Mouse (Mus musculus): ENCODE data around the gene Ahctf1. TPM values are rescaled to one million over a fixed set of nuclear protein-coding genes. Genes with fewer than 3 reads are reported as not detected.
"Not testable (repeated sequence)": the region's sequence is repeated elsewhere in the genome, so short reads cannot be mapped to it uniquely, and the experiment has no call there.

Gene Ahctf1
- polyA plus RNA-seq, 1 experiment from 2014 or later = 34.8 TPM

DNA sequence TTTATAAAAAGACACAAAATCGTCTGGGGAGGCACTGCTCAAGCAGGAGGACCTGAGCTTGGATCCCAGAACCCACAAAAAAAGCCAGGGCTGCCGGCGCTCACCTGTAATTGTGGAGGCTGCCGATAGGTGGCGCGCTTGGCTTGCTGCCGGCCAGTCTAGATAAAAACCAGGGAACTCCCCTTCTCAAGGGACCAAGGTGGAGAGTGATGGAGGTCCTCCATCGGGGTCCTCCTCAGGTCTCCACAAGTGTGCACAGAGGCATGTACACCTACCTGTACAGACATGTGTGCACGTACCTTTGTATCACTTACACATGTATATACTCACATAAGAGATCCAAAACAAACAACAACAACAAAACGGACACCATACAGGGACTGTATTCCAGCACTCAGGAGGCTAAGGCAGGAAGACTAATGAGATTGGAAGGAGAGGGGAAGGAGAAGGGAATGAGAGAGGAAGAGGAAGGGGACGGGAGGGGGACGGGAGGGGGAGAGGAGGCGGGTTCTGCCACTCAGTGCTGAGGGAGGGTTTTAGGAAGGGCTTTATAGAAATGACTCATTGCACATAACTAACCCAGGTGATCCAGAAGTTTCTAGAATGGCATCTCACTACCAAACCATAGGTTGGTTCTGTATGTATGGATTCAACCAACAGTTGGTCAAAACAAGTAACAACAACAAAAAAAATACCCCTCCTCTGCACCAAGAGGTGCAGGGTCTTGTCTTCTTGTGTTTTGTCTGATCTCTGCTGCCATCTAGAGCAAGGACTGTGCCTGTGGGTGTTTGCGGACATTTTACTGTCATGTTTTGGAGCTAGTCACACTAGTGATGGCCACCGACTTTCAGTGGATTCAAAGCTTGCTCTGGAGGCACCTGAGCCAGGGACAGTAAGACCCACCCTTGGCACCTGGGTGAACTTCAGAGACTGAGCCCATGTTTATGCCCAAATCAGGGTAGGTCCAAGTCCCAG is 68.7 kb downstream of the Ahctf1 start:
- Histone ChIP-seq H3K9me3 (no peaks in the 10 kb centered on the region), H3K4me3 (no peak overlapping the region), H3K36me3 (no peaks in the 10 kb centered on the region), H3K27me3 (no peaks in the 10 kb centered on the region), H3K9ac (replicated peaks) (no peak overlapping the region), H3K27ac (replicated peaks) (no peak overlapping the region), H3K4me1 (no peaks in the 10 kb centered on the region), H3K4me2 (replicated peaks) (no peak overlapping the region)
- no peak for ATAC-seq (ENCODE audit: low FRiP score, low read depth)
- 41% methylated on average over 15 of the region's 15 CpGs for WGBS

DNA sequence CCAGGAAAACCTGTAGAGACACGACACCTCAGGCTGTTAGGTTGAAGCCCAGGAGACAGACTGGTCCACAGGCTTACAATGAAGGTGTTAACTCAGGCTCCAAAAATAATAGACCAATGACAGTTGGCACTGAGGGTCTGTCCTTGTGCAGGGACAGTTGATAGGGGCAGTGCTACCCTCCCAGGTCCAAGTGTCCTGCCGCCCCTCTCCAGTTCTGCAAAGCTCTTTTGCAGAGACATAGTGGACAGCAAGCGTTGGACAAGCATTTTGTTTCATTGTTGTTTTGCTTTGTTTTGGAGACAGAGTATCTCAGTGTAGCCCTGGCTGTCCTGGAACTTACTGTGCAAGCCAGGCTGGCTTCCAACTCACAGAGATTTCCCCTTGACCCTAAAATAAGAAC is 72.1 kb downstream of the Ahctf1 start:
- no peak for ATAC-seq (ENCODE audit: low FRiP score, low read depth)
- WGBS = 89% methylated on average over 3 of the region's 3 CpGs

DNA sequence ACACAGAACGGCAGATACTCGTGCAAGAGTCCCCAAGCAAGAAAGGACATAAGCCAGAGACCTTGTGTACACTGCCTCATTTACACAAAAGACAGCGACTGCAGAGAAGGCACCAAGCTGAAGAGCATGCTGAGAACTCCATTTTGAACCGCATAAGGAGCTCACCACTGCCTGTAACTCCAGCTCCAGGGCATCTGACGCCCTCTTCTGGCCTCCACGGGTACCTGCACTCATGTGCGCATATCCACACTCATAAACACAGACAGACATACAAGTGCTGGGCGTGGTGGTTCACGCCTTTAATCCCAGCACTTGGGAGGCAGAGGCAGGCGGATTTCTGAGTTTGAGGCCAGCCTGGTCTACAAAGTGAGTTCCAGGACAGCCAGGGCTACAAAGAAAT is 74.8 kb downstream of the Ahctf1 start:
- no peaks in the 10 kb centered on the region for H3K4me1 ChIP-seq
- H3K27me3 ChIP-seq = no peaks in the 10 kb centered on the region
- no peaks in the 10 kb centered on the region for H3K36me3 ChIP-seq
- H3K4me3 ChIP-seq = no peak overlapping the region
- H3K9ac ChIP-seq (replicated peaks) = no peak overlapping the region
- H3K27ac ChIP-seq (replicated peaks) = no peak overlapping the region
- 0 out of 2 replicates have a peak, but pooled peaks cover 2% of the 10 kb centered on the region for H3K9me3 ChIP-seq
- WGBS = 86% methylated on average over 10 of the region's 10 CpGs
- no peak for ATAC-seq (ENCODE audit: low FRiP score, low read depth)
- no peak overlapping the region for H3K4me2 ChIP-seq (replicated peaks)

More for the DNA sequence above, 72.1 kb downstream of the Ahctf1 start:
- Histone ChIP-seq H3K4me3 (no peak overlapping the region), H3K4me1 (no peaks in the 10 kb centered on the region), H3K9me3 (0 out of 2 replicates have a peak, but pooled peaks cover 2% of the 10 kb centered on the region), H3K36me3 (no peaks in the 10 kb centered on the region), H3K27ac (replicated peaks) (no peak overlapping the region), H3K27me3 (no peaks in the 10 kb centered on the region), H3K9ac (replicated peaks) (no peak overlapping the region), H3K4me2 (replicated peaks) (no peak overlapping the region)

DNA sequence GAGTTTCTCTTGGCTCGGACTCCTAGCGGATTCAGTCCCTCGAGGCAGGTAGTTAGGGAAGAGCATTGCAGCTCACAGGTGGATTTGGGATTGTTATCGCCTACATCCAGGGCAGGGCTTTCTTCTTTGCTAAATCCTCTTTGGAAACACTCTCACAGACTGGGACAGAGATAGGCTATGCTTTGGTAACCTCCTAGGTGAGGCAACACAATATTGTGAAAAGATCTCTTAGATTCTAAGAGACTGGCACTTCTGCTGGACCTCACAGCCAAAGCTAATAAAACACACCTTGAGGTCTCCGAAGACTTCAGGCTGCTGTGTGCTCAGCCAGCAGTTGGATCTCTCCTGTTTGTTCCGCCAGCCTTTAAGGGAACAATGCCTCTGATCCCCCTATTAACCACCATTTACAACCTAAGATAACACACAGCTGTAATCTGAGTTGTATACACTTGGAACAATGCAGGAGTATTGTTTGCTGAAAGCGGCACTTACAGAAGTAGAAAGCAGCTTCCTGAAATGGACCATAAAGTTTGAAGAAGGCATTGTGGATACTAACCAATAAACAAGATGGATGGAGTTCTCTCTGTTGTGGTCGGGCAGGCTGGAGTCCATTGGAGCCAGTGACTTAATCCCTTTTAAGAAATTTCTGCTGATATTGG is 80.5 kb downstream of the Ahctf1 start:
- H3K9ac ChIP-seq (replicated peaks) = no peak overlapping the region
- H3K27me3 ChIP-seq = no peaks in the 10 kb centered on the region
- no peak for ATAC-seq (ENCODE audit: low FRiP score, low read depth)
- no peak overlapping the region for H3K4me3 ChIP-seq
- no peaks in the 10 kb centered on the region for H3K9me3 ChIP-seq
- H3K36me3 ChIP-seq = no peaks in the 10 kb centered on the region
- 77% methylated on average over 8 of the region's 8 CpGs for WGBS
- H3K4me2 ChIP-seq (replicated peaks) = no peak overlapping the region
- no peaks in the 10 kb centered on the region for H3K4me1 ChIP-seq
- no peak overlapping the region for H3K27ac ChIP-seq (replicated peaks)

DNA sequence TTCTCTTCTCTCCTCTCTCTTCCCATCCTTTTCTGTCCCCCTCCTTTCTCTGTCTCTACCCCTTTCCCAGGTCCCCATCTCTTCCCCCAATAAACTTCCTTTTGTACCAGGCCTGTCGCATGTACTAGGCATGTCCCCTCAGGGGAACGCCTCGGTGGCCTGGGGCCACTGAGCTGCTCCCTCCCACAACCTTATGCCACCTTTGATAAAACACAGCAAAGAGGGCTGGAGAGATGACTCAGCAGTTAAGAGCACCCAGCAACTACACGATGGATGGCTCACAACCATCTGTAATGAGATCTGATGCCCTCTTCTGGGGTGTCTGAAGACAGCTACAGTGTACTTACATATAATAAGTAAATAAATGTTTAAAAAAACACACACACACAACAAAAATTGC is 87.7 kb downstream of the Ahctf1 start:
- H3K36me3 ChIP-seq = no peaks in the 10 kb centered on the region
- no peak for ATAC-seq (ENCODE audit: low FRiP score, low read depth)
- H3K9ac ChIP-seq (replicated peaks) = no peak overlapping the region
- no peak overlapping the region for H3K4me2 ChIP-seq (replicated peaks)
- no peak overlapping the region for H3K4me3 ChIP-seq
- WGBS = 95% methylated on average over 4 of the region's 4 CpGs
- H3K4me1 ChIP-seq = no peaks in the 10 kb centered on the region
- no peaks in the 10 kb centered on the region for H3K27me3 ChIP-seq
- H3K9me3 ChIP-seq = 0 out of 2 replicates have a peak, but pooled peaks cover 3% of the 10 kb centered on the region
- no peak overlapping the region for H3K27ac ChIP-seq (replicated peaks)

DNA sequence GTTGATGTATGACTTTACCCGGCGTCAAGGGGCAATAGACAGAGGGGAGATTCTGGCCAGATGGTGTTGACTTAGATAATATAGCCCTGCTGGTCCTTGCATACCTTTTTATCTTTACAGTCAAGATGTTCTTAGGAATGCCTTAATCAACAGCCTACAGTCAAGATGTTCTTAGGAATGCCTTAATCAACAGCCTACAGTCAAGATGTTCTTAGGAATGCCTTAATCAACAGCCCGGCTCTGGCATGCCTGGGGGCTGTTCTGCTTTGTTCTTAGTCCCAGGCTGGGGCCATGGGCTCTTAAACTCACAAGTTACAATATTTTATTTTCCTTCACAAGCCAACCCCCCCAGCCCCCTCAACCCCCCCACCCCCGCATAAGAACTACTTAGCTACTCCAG is 88.2 kb downstream of the Ahctf1 start:
- not testable (repeated sequence) for ATAC-seq (ENCODE audit: low FRiP score, low read depth); H3K27me3 ChIP-seq; H3K27ac ChIP-seq (replicated peaks); H3K9ac ChIP-seq (replicated peaks); H3K9me3 ChIP-seq; H3K4me2 ChIP-seq (replicated peaks); H3K4me1 ChIP-seq; H3K4me3 ChIP-seq; H3K36me3 ChIP-seq
- 98% methylated on average over 4 of the region's 4 CpGs for WGBS

DNA sequence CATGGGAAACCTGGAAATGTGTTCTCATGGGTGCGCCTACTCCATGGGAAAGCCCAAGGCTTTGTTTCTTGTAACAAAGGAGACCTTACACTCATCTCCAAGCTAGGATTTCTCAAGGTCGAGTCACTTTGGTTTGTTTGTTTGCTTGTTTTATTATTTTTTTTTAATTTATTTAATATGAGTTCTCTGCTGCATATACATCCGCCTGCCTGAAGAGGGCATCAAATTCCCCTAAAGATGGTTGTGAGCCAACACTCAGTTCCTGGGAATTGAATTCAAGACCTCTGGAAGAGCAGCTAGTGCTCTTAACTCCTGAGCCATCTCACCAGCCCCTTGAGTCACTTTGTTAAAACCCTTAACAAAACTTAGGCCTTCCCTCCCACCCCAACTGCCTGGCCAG is 90.1 kb downstream of the Ahctf1 start:
- H3K4me2 ChIP-seq (replicated peaks) = no peak overlapping the region
- H3K36me3 ChIP-seq = no peaks in the 10 kb centered on the region
- WGBS = 84% methylated on average over 3 of the region's 3 CpGs
- H3K4me3 ChIP-seq = no peak overlapping the region
- H3K9me3 ChIP-seq = 0 out of 2 replicates have a peak, but pooled peaks cover 3% of the 10 kb centered on the region
- no peaks in the 10 kb centered on the region for H3K27me3 ChIP-seq
- H3K27ac ChIP-seq (replicated peaks) = no peak overlapping the region
- ATAC-seq (ENCODE audit: low FRiP score, low read depth) = no peak
- no peaks in the 10 kb centered on the region for H3K4me1 ChIP-seq
- no peak overlapping the region for H3K9ac ChIP-seq (replicated peaks)

DNA sequence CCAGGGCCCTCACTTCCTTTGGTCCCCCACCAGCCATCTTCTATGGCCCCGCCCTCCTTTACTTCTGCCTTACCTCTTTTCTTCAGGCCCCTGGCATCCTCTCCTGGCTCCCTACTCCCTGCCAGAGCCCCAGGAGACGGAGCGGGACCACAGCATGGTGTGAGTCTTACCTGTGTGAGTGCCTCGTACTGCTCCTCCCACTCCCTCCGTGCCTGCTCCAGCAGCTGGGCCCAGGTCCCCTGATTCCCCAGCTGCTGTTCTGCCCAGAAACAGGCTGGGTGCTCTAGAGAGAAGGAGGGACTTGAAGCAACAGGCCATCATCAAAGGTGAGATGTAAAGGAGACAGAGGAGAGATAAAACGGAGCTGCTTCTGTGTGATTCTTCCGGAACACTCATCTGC is 90.8 kb downstream of the Ahctf1 start:
- no peak overlapping the region for H3K4me2 ChIP-seq (replicated peaks)
- H3K36me3 ChIP-seq = no peaks in the 10 kb centered on the region
- no peaks in the 10 kb centered on the region for H3K27me3 ChIP-seq
- WGBS = 90% methylated on average over 7 of the region's 7 CpGs
- no peak overlapping the region for H3K4me3 ChIP-seq
- no peak overlapping the region for H3K9ac ChIP-seq (replicated peaks)
- no peak for ATAC-seq (ENCODE audit: low FRiP score, low read depth)
- 0 out of 2 replicates have a peak, but pooled peaks cover 3% of the 10 kb centered on the region for H3K9me3 ChIP-seq
- H3K27ac ChIP-seq (replicated peaks) = no peak overlapping the region
- H3K4me1 ChIP-seq = no peaks in the 10 kb centered on the region

DNA sequence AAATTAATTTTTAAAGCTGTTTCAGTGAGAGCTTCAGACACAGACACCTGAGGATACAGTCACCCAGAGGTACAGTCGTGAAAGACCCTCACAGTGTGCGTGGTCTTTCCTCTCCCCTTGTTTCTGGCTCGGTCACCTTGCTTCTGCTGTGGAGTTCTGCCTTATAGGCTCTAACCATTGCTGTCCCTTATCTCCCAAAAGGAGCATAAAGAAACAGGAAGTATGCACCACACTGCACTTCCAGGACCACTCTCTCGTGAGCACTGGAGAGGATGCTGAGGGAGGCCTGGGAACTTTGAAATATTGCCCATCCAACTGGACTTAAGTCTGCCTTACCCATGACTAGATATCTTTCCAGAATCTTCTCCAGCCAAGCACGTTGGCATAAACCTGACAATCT is 92.7 kb downstream of the Ahctf1 start:
- 89% methylated on average over 5 of the region's 5 CpGs for WGBS
- Histone ChIP-seq H3K27ac (replicated peaks) (no peak overlapping the region), H3K4me1 (no peaks in the 10 kb centered on the region), H3K27me3 (no peaks in the 10 kb centered on the region), H3K36me3 (no peaks in the 10 kb centered on the region), H3K4me2 (replicated peaks) (no peak overlapping the region), H3K4me3 (no peak overlapping the region), H3K9me3 (0 out of 2 replicates have a peak, but pooled peaks cover 3% of the 10 kb centered on the region), H3K9ac (replicated peaks) (no peak overlapping the region)
- no peak for ATAC-seq (ENCODE audit: low FRiP score, low read depth)

DNA sequence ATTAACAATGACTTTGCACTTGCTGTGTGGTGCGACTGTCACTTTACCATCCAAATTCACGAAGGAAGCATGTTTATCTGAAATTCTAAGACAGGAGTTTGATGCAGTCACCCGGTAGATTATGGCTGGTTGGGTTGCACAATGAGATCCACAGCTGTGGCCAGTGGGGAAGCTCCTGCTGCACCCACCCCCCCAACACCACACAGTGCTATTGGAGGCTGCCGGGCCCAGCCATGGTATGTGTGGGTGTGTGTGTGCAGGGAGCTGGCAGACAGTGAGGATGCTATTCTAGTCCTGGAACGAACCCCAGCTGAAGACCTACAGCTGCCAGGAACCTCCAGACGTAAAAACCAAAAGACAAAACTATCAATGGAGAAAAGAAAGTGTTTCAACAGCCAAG is 94.1 kb downstream of the Ahctf1 start:
- H3K4me1 ChIP-seq = no peaks in the 10 kb centered on the region
- H3K9ac ChIP-seq (replicated peaks) = no peak overlapping the region
- H3K4me2 ChIP-seq (replicated peaks) = no peak overlapping the region
- 92% methylated on average over 6 of the region's 6 CpGs for WGBS
- no peaks in the 10 kb centered on the region for H3K9me3 ChIP-seq
- H3K27ac ChIP-seq (replicated peaks) = no peak overlapping the region
- H3K27me3 ChIP-seq = no peaks in the 10 kb centered on the region
- H3K36me3 ChIP-seq = no peaks in the 10 kb centered on the region
- ATAC-seq (ENCODE audit: low FRiP score, low read depth) = no peak
- H3K4me3 ChIP-seq = no peak overlapping the region

DNA sequence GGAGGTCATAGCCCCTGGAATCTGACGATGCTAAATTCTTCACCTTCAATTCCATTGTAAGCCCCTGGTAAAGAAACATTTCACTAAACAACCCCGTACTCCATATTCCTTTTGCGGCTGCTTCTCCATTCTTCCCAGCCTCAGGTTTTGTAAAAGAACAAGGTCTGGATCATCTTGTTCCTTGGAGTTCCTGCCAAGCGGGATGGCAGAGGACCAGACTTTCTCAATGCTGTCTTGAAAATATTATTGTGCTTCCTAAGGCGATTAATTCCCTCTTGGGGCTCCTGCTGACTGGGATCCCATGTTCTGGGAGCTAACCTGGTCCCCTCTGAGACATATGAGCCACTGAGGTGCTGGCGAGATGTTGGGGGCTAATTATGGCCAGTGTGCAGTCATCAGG is 98.3 kb downstream of the Ahctf1 start:
- Histone ChIP-seq H3K4me1 (no peaks in the 10 kb centered on the region), H3K9me3 (no peaks in the 10 kb centered on the region)

DNA sequence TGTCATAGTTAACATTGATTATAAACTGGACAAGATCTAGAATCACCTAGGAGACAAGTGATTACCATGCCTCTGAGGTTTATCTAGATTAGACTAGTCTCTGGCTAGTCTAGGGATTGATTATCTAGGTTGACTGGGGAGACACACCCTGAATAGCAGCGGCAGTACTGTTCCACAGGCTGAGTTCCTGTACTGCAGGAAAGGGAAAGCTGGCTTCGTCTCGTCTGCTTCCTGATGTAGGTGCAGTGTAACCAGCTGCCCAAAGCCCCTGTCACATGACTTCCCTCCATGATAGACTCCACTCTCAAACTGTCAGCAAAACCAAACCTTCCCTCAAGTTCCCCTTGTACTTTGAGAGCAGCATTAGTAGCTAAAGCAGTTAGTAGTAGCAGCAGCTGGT is 99.3 kb downstream of the Ahctf1 start:
- Histone ChIP-seq H3K27me3 (no peaks in the 10 kb centered on the region), H3K4me3 (no peak overlapping the region), H3K4me1 (no peaks in the 10 kb centered on the region), H3K4me2 (replicated peaks) (no peak overlapping the region), H3K36me3 (no peaks in the 10 kb centered on the region), H3K27ac (replicated peaks) (no peak overlapping the region), H3K9me3 (no peaks in the 10 kb centered on the region), H3K9ac (replicated peaks) (no peak overlapping the region)
- ATAC-seq (ENCODE audit: low FRiP score, low read depth) = no peak
- WGBS = 88% methylated on average over 3 of the region's 3 CpGs

More for the DNA sequence above, 98.3 kb downstream of the Ahctf1 start:
- Histone ChIP-seq H3K36me3 (no peaks in the 10 kb centered on the region), H3K4me3 (no peak overlapping the region), H3K27me3 (no peaks in the 10 kb centered on the region), H3K4me2 (replicated peaks) (no peak overlapping the region), H3K27ac (replicated peaks) (no peak overlapping the region), H3K9ac (replicated peaks) (no peak overlapping the region)
- WGBS = 87% methylated on average over 6 of the region's 6 CpGs
- ATAC-seq (ENCODE audit: low FRiP score, low read depth) = no peak
